Mouse (Mus musculus) MEL (cell line): Measurements from ENCODE around the gene Cd276. TPM values are rescaled to one million over a fixed set of nuclear protein-coding genes. Genes with fewer than 3 reads are reported as not detected.

ENCODE experiments used
- DNase-seq: peaks from one replicate; pipeline ENCODE4 v3.0.0; 2011; ENCODE audit warnings: low read depth, low spot score
- H3K27ac ChIP-seq: 2 replicates; pipeline ENCODE4 v1.5.1; 2012; ENCODE audit warnings: low read depth, mild to moderate bottlenecking, control low read depth, low read length, moderate library complexity; ENCODE audit not compliant: control insufficient read depth
- H3K27me3 ChIP-seq, 2 experiments: fragments of 150-350 bp in 1 of 2; sonication (generic) in 1 of 2; 2 replicates each; pipeline ENCODE4 v1.6.1; 2012; ENCODE audit warnings: low read length in 2 of 2, mild to moderate bottlenecking in 2 of 2, improper control_type of control experiment in 1 of 2, moderate library complexity in 1 of 2; ENCODE audit not compliant: insufficient read depth in 2 of 2, control insufficient read depth in 1 of 2
- H3K36me3 ChIP-seq, 2 experiments: 2 replicates each; pipeline ENCODE4 v1.6.1; 2012 to 2014; ENCODE audit warnings: low read length in 2 of 2, improper control_type of control experiment in 1 of 2, inconsistent platforms in 1 of 2, mild to moderate bottlenecking in 1 of 2; ENCODE audit not compliant: insufficient read depth in 2 of 2, control insufficient read depth in 1 of 2
- H3K4me1 ChIP-seq, 2 experiments: fragments of 150-350 bp in 1 of 2; sonication (generic) in 1 of 2; 2 replicates each; pipeline ENCODE4 v1.6.1; 2012; ENCODE audit warnings: low read length in 2 of 2, improper control_type of control experiment in 1 of 2, mild to moderate bottlenecking in 1 of 2; ENCODE audit not compliant: insufficient read depth in 2 of 2, control insufficient read depth in 1 of 2
- H3K4me3 ChIP-seq, 2 experiments: fragments of 150-350 bp in 1 of 2; sonication (generic) in 1 of 2; 2 replicates each; pipeline ENCODE4 v1.5.1; 2012; ENCODE audit warnings: low read depth in 2 of 2, low read length in 2 of 2, mild to moderate bottlenecking in 2 of 2, moderate library complexity in 2 of 2, control low read depth in 1 of 2, improper control_type of control experiment in 1 of 2; ENCODE audit not compliant: control insufficient read depth in 1 of 2, insufficient read depth in 1 of 2
- H3K79me2 ChIP-seq: 2 replicates; pipeline ENCODE4 v1.6.1; 2012; ENCODE audit warnings: mild to moderate bottlenecking, low read length, moderate library complexity; ENCODE audit not compliant: control insufficient read depth, poor library complexity, insufficient read depth
- H3K9ac ChIP-seq: 2 replicates; pipeline ENCODE4 v1.6.1; 2012; ENCODE audit warnings: low read depth, mild to moderate bottlenecking, control low read depth, low read length, moderate library complexity; ENCODE audit not compliant: control insufficient read depth, poor library complexity, severe bottlenecking
- H3K9me3 ChIP-seq: fragments of 150-350 bp; sonication (generic); replicated peaks from 2 replicates; pipeline ENCODE4 v1.6.1; 2012; ENCODE audit warnings: mild to moderate bottlenecking, low read length, improper control_type of control experiment, moderate library complexity; ENCODE audit not compliant: insufficient read depth
- E2F4 ChIP-seq: IDR thresholded peaks from 2 replicates; pipeline ENCODE4 v1.6.1; 2011; ENCODE audit warnings: low read depth, low read length, improper control_type of control experiment, borderline replicate concordance
- ETS1 ChIP-seq: IDR thresholded peaks from 2 replicates; pipeline ENCODE4 v1.6.1; 2012; ENCODE audit warnings: low read depth, mild to moderate bottlenecking, inconsistent platforms, low read length, improper control_type of control experiment, moderate library complexity
- GATA1 ChIP-seq: IDR thresholded peaks from 2 replicates; pipeline ENCODE4 v1.6.1; 2011; ENCODE audit warnings: low read depth, low read length, improper control_type of control experiment
- JUND ChIP-seq: IDR thresholded peaks from 2 replicates; pipeline ENCODE4 v1.6.1; 2011; ENCODE audit warnings: low read depth, mild to moderate bottlenecking, improper control_type of control experiment, low read length
- MAX ChIP-seq: IDR thresholded peaks from 2 replicates; pipeline ENCODE4 v1.6.1; 2011; ENCODE audit warnings: low read length, improper control_type of control experiment
- MAZ ChIP-seq: IDR thresholded peaks from 2 replicates; pipeline ENCODE4 v1.6.1; 2012; ENCODE audit warnings: low read depth, mild to moderate bottlenecking, inconsistent platforms, low read length, improper control_type of control experiment
- MEF2A ChIP-seq: IDR thresholded peaks from 2 replicates; pipeline ENCODE4 v1.6.1; 2014; ENCODE audit warnings: low read depth, mild to moderate bottlenecking, inconsistent platforms, low read length, improper control_type of control experiment; ENCODE audit not compliant: poor library complexity, insufficient replicate concordance, severe bottlenecking; ENCODE audit errors: extremely low read depth
- MYB ChIP-seq: IDR thresholded peaks from 2 replicates; pipeline ENCODE4 v1.6.1; 2011; ENCODE audit warnings: mild to moderate bottlenecking, low read depth, low read length, improper control_type of control experiment
- MYC ChIP-seq: IDR thresholded peaks from 2 replicates; pipeline ENCODE4 v1.6.1; 2011; ENCODE audit warnings: low read depth, mild to moderate bottlenecking, low read length, improper control_type of control experiment, moderate library complexity
- NRF1 ChIP-seq: IDR thresholded peaks from 2 replicates; pipeline ENCODE4 v1.6.1; 2014; ENCODE audit warnings: low read depth, mild to moderate bottlenecking, inconsistent platforms, low read length, improper control_type of control experiment, moderate library complexity; ENCODE audit not compliant: poor library complexity, insufficient read depth, severe bottlenecking
- POLR2A ChIP-seq, 2 experiments: IDR thresholded peaks; 2 replicates each; pipeline ENCODE4 v1.6.1; 2011 to 2012; ENCODE audit warnings: low read length in 2 of 2, mild to moderate bottlenecking in 2 of 2, control low read depth in 1 of 2, improper control_type of control experiment in 1 of 2, low read depth in 1 of 2, moderate library complexity in 1 of 2; ENCODE audit not compliant: control insufficient read depth in 1 of 2, insufficient read depth in 1 of 2, poor library complexity in 1 of 2
- POLR2AphosphoS2 ChIP-seq: IDR thresholded peaks from 2 replicates; pipeline ENCODE4 v1.6.1; 2011; ENCODE audit warnings: low read length, improper control_type of control experiment
- RCOR1 ChIP-seq: IDR thresholded peaks from 2 replicates; pipeline ENCODE4 v1.6.1; 2012; ENCODE audit warnings: low read depth, mild to moderate bottlenecking, inconsistent platforms, low read length, improper control_type of control experiment
- SIN3A ChIP-seq: IDR thresholded peaks from 2 replicates; pipeline ENCODE4 v1.6.1; 2012; ENCODE audit warnings: low read length, improper control_type of control experiment, inconsistent platforms
- TBP ChIP-seq: IDR thresholded peaks from 2 replicates; pipeline ENCODE4 v1.8.0; 2011; ENCODE audit warnings: low read depth, low read length, improper control_type of control experiment
- TCF12 ChIP-seq: IDR thresholded peaks from 2 replicates; pipeline ENCODE4 v1.6.1; 2014; ENCODE audit warnings: low read depth, mild to moderate bottlenecking, inconsistent platforms, low read length, improper control_type of control experiment, moderate library complexity
- UBTF ChIP-seq: IDR thresholded peaks from 2 replicates; pipeline ENCODE4 v1.6.1; 2012; ENCODE audit warnings: low read depth, mild to moderate bottlenecking, inconsistent platforms, low read length, improper control_type of control experiment, moderate library complexity, borderline replicate concordance; ENCODE audit not compliant: insufficient read depth
- ZKSCAN1 ChIP-seq: IDR thresholded peaks from 2 replicates; pipeline ENCODE4 v1.6.1; 2012; ENCODE audit warnings: low read depth, mild to moderate bottlenecking, inconsistent platforms, low read length, improper control_type of control experiment, moderate library complexity
- polyA plus RNA-seq, 2 experiments: library from polyadenylated mRNA; stranded (reverse) in 1 of 2; unstranded in 1 of 2; fragments of >175 nt in 1 of 2; fragments of >200 nt in 1 of 2; gene quantifications; 2 replicates each; pipeline versions ENCODE4 v1.2.1 to v1.2.4; 2012; ENCODE audit warnings: low replicate concordance in 2 of 2, low read depth in 1 of 2; ENCODE audit not compliant: insufficient read length in 2 of 2, insufficient read depth in 1 of 2, missing spikeins in 1 of 2
- total RNA-seq: library from RNA; depleted of rRNA; stranded (reverse); fragments of 300-350 nt; gene quantifications from 2 replicates; pipeline ENCODE4 v1.2.3, GENCODE M21; 2012

Cd276 gene
- total and polyA plus RNA-seq, 3 experiments = 0.12 to 3.6 TPM; not detected in 1

GRCm38 (mm10) chr9:58521883-58522423 lies 33.3 kb downstream of the Cd276 start:
- Histone ChIP-seq H3K9ac (no peak overlapping the region), H3K4me3 (no peak overlapping the region), H3K4me1 (no peaks in the 10 kb centered on the region), H3K27ac (no peak overlapping the region), H3K9me3 (no peaks in the 10 kb centered on the region), H3K79me2 (no peaks in the 10 kb centered on the region), H3K36me3 (no peaks in the 10 kb centered on the region), H3K27me3 (peaks cover 0 to 4% of the 10 kb centered on the region in 2 experiments; a peak in 3 of 4 replicates)
- DNase-seq = no peak
- TF ChIP-seq GATA1 (no peak), E2F4 (no peak), ETS1 (no peak), MEF2A (no peak), MYC (no peak)

DNA sequence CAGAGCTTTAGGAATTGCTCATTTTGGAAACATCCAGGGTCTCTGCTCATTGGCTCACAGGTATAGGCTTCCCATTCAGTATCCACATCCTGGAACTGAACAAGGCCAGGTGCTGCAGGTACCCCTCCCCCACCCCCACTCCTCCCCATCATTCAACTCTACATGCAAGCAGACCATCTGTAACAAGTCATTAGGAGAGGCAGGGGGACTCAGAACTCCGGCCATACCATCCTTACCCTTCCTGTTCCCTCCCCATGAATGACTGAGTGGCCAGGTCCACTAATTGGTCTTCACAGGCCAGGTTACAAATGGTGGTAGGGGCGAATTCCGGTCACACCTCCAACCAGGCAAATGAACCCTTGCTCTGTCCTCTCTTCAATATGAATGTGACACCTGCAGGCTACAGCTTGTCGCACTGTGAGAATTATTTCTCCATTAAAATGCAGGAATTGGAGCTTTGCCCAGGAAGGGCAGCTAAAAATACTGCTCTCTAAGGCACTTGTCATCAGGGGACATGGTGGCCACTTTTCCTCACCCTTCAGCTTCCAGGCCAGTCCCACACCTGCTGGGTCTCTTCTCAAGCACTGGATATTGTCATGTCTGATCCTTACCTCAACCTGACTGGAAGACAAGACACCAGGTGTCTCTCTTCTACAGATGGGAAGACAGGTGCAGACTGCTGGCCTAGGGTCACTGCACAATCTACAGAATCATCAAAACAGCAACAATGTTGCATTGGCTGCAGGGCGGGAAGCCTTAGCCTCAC lies 34.2 kb downstream of the Cd276 start:
- Histone ChIP-seq H3K36me3 (no peaks in the 10 kb centered on the region), H3K9me3 (no peaks in the 10 kb centered on the region), H3K9ac (no peak overlapping the region), H3K79me2 (no peaks in the 10 kb centered on the region), H3K4me1 (no peaks in the 10 kb centered on the region), H3K27me3 (peaks cover 0 to 7% of the 10 kb centered on the region in 2 experiments; a peak in 3 of 4 replicates), H3K27ac (no peak overlapping the region), H3K4me3 (no peak overlapping the region)
- TF ChIP-seq UBTF (no peak), POLR2AphosphoS2 (no peak), NRF1 (no peak), POLR2A (IDR thresholded peaks at IDR 0.05; ENCODE audit: control insufficient read depth in 1 of 2, insufficient read depth in 1 of 2, low read depth in 1 of 2, low read length in 2 of 2, poor library complexity in 1 of 2) (no peak), RCOR1 (no peak), MAZ (no peak), ZKSCAN1 (no peak), SIN3A (no peak), TCF12 (no peak), TBP (no peak), JUND (no peak), MYB (no peak), MAX (no peak), MYC (no peak)
- DNase-seq = no peak
